Mouse (Mus musculus): ENCODE measurements at regions not wholly inside any gene's neighbourhood (a gene's known extent, or its start where the extent isn't known, plus 50 kb on each side); places are given as distances from the start of the nearest gene placed in this dataset.

DNA sequence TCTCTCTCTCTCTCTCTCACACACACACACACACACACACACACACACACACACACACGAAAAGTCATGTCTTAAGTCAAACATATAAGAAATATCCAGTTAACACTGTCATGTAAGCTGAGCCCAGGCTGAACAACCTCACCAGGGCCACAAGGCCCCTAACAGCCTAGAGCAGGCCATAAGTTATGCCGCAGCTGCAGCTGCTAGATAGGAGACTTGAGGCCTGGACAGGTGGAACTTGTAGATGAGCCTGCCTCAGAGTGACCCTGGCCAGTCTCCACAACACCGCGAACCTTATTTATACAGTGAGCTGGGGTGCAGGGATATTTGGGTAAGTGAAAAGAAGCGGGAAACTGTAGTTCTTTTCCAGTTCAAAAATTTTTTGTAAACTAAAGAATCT lies 90.4 kb upstream of the Gpc1 start:
- Histone ChIP-seq H3K9ac (replicated peaks; ENCODE audit: low read depth, low read length) (no peak overlapping the region), H3K4me3 (ENCODE audit: low read depth, low read length) (no peak overlapping the region), H3K27me3 (ENCODE audit: control insufficient read depth, insufficient read depth, low read length) (no peaks in the 10 kb centered on the region), H3K27ac (ENCODE audit: low read length) (no peak overlapping the region), H3K4me1 (ENCODE audit: control insufficient read depth, insufficient read depth, low read length) (peaks cover 16% of the 10 kb centered on the region), H3K36me3 (ENCODE audit: control insufficient read depth, insufficient read depth, low read length) (no peaks in the 10 kb centered on the region), H3K9me3 (ENCODE audit: control insufficient read depth, low read depth, low read length) (no peaks in the 10 kb centered on the region), H3K4me2 (replicated peaks; ENCODE audit: low read depth, low read length) (no peak overlapping the region)
- ATAC-seq (ENCODE audit: insufficient number of reproducible peaks, insufficient read depth, low FRiP score, low read depth) = no peak
- WGBS = 57% methylated on average over 5 of the region's 5 CpGs

DNA sequence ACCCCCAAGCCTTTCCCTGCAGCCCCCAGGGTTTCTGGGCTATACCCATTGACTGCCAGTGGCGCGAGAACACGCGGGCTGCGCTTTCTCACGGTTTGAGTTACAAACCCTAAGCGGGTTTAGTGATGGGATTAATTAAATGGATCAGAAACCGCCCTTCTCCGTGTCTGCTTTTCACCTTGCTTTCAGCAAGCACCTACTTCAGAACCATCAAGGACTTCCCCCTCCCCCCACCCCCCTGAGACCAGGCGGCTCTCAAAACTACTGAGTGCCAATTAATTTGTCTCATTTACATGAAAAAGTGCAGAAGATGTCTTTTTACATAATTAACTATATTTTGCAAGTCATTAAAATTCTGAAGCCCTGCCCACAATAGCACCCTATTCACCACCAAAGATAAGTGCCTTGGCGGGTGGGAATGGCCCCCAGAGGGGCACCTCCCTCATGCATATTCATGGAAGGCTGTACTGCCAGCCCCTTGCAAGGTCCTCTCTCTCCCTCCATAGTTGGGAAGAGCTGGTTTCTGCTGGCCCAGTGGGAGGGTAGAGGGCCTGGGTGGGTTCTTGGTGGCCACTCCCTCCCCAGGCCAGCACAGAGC lies 89.1 kb upstream of the Otos start:
- Histone ChIP-seq H3K36me3 (ENCODE audit: control insufficient read depth, insufficient read depth, low read length) (no peaks in the 10 kb centered on the region), H3K9me3 (ENCODE audit: control insufficient read depth, low read depth, low read length) (no peaks in the 10 kb centered on the region), H3K27ac (ENCODE audit: low read length) (no peak overlapping the region), H3K4me2 (replicated peaks; ENCODE audit: low read depth, low read length) (no peak overlapping the region), H3K27me3 (ENCODE audit: control insufficient read depth, insufficient read depth, low read length) (no peaks in the 10 kb centered on the region), H3K4me3 (ENCODE audit: low read depth, low read length) (no peak overlapping the region), H3K9ac (replicated peaks; ENCODE audit: low read depth, low read length) (no peak overlapping the region), H3K4me1 (ENCODE audit: control insufficient read depth, insufficient read depth, low read length) (no peaks in the 10 kb centered on the region)
- WGBS = 45% methylated on average over 11 of the region's 11 CpGs
- no peak for ATAC-seq (ENCODE audit: insufficient number of reproducible peaks, insufficient read depth, low FRiP score, low read depth)

DNA sequence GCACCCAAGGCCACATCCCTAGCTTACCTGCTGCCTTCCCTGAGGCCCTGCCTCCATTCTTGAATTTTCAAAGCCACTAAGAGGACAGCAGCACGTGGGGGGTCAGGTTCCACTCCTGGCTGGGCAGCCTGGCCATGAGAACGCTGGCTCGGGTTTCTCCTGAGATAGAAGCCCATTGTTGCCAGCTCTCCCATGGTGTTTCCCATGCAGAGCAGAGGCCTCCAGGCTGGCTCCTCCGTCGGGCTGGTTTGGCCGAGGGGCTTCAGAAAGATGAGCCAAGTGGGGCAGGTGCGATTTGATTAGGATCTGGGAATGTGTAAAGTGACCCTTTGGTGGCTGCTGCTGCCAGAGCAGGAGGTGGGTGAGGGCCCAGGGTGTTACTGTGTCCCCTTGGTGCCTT lies 87.8 kb upstream of the Otos start:
- Histone ChIP-seq H3K27me3 (ENCODE audit: control insufficient read depth, insufficient read depth, low read length) (no peaks in the 10 kb centered on the region), H3K4me1 (ENCODE audit: control insufficient read depth, insufficient read depth, low read length) (no peaks in the 10 kb centered on the region), H3K27ac (ENCODE audit: low read length) (no peak overlapping the region), H3K4me3 (ENCODE audit: low read depth, low read length) (no peak overlapping the region), H3K9me3 (ENCODE audit: control insufficient read depth, low read depth, low read length) (no peaks in the 10 kb centered on the region), H3K9ac (replicated peaks; ENCODE audit: low read depth, low read length) (no peak overlapping the region), H3K4me2 (replicated peaks; ENCODE audit: low read depth, low read length) (no peak overlapping the region), H3K36me3 (ENCODE audit: control insufficient read depth, insufficient read depth, low read length) (no peaks in the 10 kb centered on the region)
- ATAC-seq (ENCODE audit: insufficient number of reproducible peaks, insufficient read depth, low FRiP score, low read depth) = no peak
- 55% methylated on average over 7 of the region's 7 CpGs for WGBS

DNA sequence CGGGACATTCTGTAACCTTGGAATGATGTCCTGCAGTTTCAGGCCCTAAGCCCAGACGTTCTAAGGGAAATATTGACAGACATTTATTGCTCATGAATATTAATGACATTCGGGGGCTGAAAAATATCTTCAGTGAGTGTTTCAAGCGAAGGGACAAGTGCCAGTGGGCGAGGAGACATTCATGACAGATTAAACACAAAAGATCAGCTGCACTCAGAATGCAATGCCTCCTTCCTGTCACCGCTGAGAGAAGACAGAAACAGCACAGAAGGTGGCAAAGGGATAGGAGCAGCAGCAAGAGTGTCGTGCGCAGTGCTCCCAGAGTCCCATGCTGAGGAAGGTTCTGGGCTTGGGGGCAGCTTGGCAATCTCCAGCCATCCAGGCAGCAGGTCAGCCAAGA lies 85.1 kb upstream of the Otos start:
- Histone ChIP-seq H3K27ac (ENCODE audit: low read length) (no peak overlapping the region), H3K9ac (replicated peaks; ENCODE audit: low read depth, low read length) (no peak overlapping the region), H3K36me3 (ENCODE audit: control insufficient read depth, insufficient read depth, low read length) (no peaks in the 10 kb centered on the region), H3K4me2 (replicated peaks; ENCODE audit: low read depth, low read length) (no peak overlapping the region), H3K4me3 (ENCODE audit: low read depth, low read length) (no peak overlapping the region), H3K27me3 (ENCODE audit: control insufficient read depth, insufficient read depth, low read length) (no peaks in the 10 kb centered on the region), H3K9me3 (ENCODE audit: control insufficient read depth, low read depth, low read length) (no peaks in the 10 kb centered on the region), H3K4me1 (ENCODE audit: control insufficient read depth, insufficient read depth, low read length) (no peaks in the 10 kb centered on the region)
- 66% methylated on average over 8 of the region's 8 CpGs for WGBS
- no peak for ATAC-seq (ENCODE audit: insufficient number of reproducible peaks, insufficient read depth, low FRiP score, low read depth)

DNA sequence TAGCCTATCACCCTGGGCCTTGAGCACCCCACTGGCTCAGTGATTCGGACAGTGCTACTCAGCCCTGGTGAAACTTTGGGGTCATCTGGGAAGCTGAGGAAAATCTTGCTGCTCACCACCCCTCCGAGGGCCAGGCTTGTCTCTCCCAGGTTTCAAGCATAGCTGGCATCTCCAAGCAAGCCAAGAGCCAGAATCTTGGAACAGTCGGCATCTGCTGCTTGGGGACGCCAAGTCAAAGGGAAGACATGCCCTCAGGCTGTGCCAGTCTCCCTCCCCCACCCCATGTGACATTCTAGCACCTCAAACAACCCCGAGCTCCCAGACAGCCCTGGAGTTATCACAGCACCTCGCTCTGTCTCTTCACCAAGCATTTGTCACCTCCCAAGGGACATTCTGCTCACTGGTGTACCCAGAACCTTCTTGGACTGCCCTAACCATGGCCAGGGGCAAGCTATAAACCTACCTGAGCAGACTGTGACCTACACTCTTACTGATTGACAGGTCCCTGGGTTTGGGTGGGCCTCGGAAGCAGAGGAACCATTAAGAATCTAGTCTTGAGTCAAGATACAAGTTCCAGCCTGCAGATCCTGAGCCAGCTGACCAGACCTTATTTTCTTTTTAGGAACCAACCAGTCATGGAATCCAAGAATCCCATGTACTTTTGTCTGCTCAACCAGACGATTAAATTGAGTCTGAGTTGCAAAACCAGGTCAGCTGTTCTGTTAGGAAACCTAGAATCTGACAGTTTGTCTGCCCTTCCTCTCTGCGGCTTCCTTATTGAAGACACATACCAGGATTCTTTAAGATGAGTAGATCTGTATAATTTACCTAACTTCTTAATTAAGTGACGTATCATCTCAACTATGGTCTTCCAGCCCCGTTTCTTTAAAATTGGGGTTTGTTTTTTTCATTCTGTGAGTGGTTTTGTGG lies 83.0 kb upstream of the Otos start:
- 86% methylated on average over 11 of the region's 11 CpGs for WGBS
- no peak overlapping the region for H3K4me3 ChIP-seq (ENCODE audit: low read depth, low read length)
- ATAC-seq (ENCODE audit: insufficient number of reproducible peaks, insufficient read depth, low FRiP score, low read depth) = no peak
- H3K4me1 ChIP-seq (ENCODE audit: control insufficient read depth, insufficient read depth, low read length) = no peaks in the 10 kb centered on the region
- H3K9me3 ChIP-seq (ENCODE audit: control insufficient read depth, low read depth, low read length) = no peaks in the 10 kb centered on the region
- H3K36me3 ChIP-seq (ENCODE audit: control insufficient read depth, insufficient read depth, low read length) = no peaks in the 10 kb centered on the region
- H3K9ac ChIP-seq (replicated peaks; ENCODE audit: low read depth, low read length) = no peak overlapping the region
- H3K27me3 ChIP-seq (ENCODE audit: control insufficient read depth, insufficient read depth, low read length) = no peaks in the 10 kb centered on the region
- H3K4me2 ChIP-seq (replicated peaks; ENCODE audit: low read depth, low read length) = no peak overlapping the region
- no peak overlapping the region for H3K27ac ChIP-seq (ENCODE audit: low read length)

DNA sequence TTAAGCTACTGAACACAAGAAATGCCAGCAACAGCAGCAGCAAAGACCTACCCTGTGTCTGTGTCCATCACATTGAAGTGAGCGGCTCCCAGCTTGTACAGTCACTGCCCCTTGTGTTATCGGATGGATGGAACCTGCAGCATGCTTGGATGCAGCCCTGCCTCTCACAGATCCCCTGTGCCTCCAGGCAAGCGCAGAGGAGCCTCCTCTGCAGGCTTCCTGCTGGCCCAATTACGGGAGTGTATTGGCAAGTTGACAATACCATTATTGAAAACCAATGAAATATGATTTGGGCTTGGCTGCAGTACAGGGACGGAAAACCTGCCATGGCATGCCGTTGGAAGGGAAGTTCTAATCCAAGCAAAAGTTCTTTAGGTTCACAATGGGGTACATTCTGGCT lies 81.9 kb upstream of the Otos start:
- 76% methylated on average over 6 of the region's 6 CpGs for WGBS
- no peak for ATAC-seq (ENCODE audit: insufficient number of reproducible peaks, insufficient read depth, low FRiP score, low read depth)

DNA sequence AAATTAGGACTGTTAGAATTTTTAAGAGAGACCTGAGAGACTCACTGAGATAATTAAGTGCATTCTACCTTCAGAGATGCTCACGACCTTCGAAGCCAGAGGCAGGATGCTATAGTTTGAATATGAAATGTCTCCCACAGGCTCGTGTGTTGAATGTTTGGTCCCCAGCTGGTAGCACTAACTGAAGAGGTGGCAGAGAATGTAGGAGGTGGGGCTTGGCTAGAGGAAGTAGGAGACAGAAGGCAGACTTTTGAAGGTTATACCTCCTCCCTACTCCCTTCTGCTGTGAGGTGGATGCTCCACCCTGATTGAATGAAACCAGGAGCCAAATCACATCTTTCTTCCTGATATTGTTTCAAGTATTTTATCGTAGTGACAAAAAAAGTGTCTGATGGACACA lies 79.3 kb upstream of the Otos start:
- no peaks in the 10 kb centered on the region for H3K27me3 ChIP-seq (ENCODE audit: control insufficient read depth, insufficient read depth, low read length)
- no peaks in the 10 kb centered on the region for H3K9me3 ChIP-seq (ENCODE audit: control insufficient read depth, low read depth, low read length)
- H3K4me2 ChIP-seq (replicated peaks; ENCODE audit: low read depth, low read length) = no peak overlapping the region
- H3K4me3 ChIP-seq (ENCODE audit: low read depth, low read length) = no peak overlapping the region
- H3K27ac ChIP-seq (ENCODE audit: low read length) = no peak overlapping the region
- H3K4me1 ChIP-seq (ENCODE audit: control insufficient read depth, insufficient read depth, low read length) = no peaks in the 10 kb centered on the region
- WGBS = 72% methylated on average over 4 of the region's 4 CpGs
- no peak for ATAC-seq (ENCODE audit: insufficient number of reproducible peaks, insufficient read depth, low FRiP score, low read depth)
- H3K9ac ChIP-seq (replicated peaks; ENCODE audit: low read depth, low read length) = no peak overlapping the region
- no peaks in the 10 kb centered on the region for H3K36me3 ChIP-seq (ENCODE audit: control insufficient read depth, insufficient read depth, low read length)

More for the DNA sequence above, 81.9 kb upstream of the Otos start:
- Histone ChIP-seq H3K27me3 (ENCODE audit: control insufficient read depth, insufficient read depth, low read length) (no peaks in the 10 kb centered on the region), H3K36me3 (ENCODE audit: control insufficient read depth, insufficient read depth, low read length) (no peaks in the 10 kb centered on the region), H3K4me2 (replicated peaks; ENCODE audit: low read depth, low read length) (no peak overlapping the region), H3K4me3 (ENCODE audit: low read depth, low read length) (no peak overlapping the region), H3K9ac (replicated peaks; ENCODE audit: low read depth, low read length) (no peak overlapping the region), H3K4me1 (ENCODE audit: control insufficient read depth, insufficient read depth, low read length) (no peaks in the 10 kb centered on the region), H3K9me3 (ENCODE audit: control insufficient read depth, low read depth, low read length) (no peaks in the 10 kb centered on the region), H3K27ac (ENCODE audit: low read length) (no peak overlapping the region)

DNA sequence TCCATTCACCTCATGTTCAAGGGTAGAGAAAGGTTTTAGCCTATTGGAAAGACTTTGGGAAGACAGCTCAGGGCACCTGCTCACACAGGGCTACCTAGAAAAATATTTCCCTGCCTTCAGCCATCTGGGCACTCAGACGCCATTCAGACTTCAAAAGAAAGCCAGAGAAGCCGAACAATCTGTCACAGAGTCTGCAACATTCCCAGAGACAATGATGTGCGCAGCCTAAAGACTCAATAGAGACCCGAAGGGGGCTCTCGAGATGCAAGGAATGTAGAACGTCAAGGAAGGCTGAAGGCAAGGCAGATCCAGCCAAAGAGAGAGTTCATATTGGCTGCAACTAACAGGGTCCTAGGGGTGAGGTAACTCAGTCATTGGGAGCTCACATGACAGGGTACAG lies 78.7 kb upstream of the Otos start:
- no peaks in the 10 kb centered on the region for H3K27me3 ChIP-seq (ENCODE audit: control insufficient read depth, insufficient read depth, low read length)
- H3K4me2 ChIP-seq (replicated peaks; ENCODE audit: low read depth, low read length) = no peak overlapping the region
- no peaks in the 10 kb centered on the region for H3K9me3 ChIP-seq (ENCODE audit: control insufficient read depth, low read depth, low read length)
- H3K27ac ChIP-seq (ENCODE audit: low read length) = no peak overlapping the region
- no peaks in the 10 kb centered on the region for H3K36me3 ChIP-seq (ENCODE audit: control insufficient read depth, insufficient read depth, low read length)
- no peak overlapping the region for H3K9ac ChIP-seq (replicated peaks; ENCODE audit: low read depth, low read length)
- no peaks in the 10 kb centered on the region for H3K4me1 ChIP-seq (ENCODE audit: control insufficient read depth, insufficient read depth, low read length)
- 75% methylated on average over 6 of the region's 6 CpGs for WGBS
- ATAC-seq (ENCODE audit: insufficient number of reproducible peaks, insufficient read depth, low FRiP score, low read depth) = no peak
- H3K4me3 ChIP-seq (ENCODE audit: low read depth, low read length) = no peak overlapping the region

All from stomach, embryonic 14.5 days (tissue).